Mouse (Mus musculus) spleen, embryonic (tissue): ENCODE results near the gene March1.

Source experiments
- CTCF ChIA-PET: fragments of 350-600 bp; sonication (Branson Sonifier 250); formaldehyde crosslinking; loops from one replicate; lab custom pipeline; 2022; lab: Charles Lee

March1 gene

DNA sequence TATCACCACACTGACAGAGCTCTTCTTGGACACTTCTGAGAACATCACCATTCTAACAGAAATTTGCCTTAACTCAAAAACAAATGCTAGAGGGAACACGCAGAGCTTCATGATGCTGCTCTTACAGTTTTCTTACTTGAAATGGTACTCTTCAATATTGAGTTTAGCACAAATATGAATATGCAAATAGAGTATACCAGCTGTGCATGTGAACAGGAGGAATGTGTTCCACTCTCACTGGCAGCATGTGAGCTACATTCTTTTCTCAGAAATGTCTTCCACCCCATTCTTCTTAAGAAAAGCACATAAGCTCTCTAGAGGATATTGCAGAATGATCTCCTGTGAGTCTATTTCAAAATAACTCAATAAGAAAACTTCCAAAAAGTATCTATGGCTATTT lies 370.0 kb downstream of the March1 start:
- CTCF ChIA-PET: no interaction called here

GRCm38 (mm10) chr8:66022815-66023214 lies 405.1 kb downstream of the March1 start:
- CTCF ChIA-PET: no interaction called here

DNA sequence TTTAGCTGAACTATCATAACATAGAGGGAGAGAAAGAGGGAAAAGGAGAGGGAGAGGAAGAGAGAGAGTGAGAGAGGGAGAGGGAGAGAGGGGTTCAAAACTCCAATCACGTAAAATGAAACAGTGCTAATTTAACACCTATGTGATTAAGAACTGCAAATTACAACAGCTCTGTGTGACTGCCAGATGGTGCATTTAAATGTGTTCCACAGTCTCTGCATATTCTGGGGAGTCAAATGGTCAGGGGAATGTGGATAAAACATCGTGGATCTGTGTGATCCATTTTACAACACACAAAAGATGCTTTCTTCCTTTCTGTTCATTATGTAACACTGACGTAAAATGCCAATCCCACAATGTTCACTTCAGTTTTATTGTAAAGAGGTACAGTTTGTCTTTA lies 416.0 kb downstream of the March1 start:
- CTCF ChIA-PET: no interaction called here

DNA sequence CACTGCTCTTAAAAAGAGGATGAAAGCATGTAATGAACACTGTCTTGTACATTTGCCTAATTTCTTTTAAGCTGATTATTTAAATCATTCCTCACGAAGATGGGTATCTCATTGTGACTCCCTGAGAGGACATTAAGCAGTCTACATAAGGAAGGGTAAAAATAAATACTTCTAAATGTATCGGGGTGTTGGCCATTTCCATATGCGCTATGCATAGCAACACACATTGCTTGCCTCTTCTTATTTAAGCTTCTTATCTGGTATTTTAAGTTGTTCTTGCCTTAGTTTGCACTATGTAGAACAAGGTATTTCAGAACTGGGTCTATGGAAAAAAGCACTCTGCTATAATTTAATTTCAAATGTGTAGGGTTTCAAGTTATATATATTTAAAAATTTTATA lies 416.7 kb downstream of the March1 start:
- CTCF ChIA-PET: no interaction called here

DNA sequence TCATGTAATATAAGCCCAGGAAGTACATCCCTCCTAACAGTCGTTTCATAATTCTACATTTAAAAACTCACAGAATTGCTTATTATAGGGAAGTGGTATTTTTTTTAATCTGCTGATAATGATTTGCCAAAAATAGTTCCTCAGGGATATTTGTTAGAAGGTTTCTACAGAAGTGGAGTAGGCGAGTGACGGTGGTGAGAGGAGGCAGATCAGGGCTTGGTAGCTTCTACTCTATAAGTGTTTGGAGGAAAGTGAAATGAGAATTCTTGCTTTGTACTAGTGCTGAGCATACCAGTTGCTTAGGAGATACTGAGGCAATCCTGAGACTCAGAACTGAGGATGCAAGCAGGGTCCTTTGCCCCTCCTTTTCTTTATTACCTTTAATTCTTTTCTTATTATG lies 476.5 kb downstream of the March1 start:
- CTCF ChIA-PET: no interaction called here

DNA sequence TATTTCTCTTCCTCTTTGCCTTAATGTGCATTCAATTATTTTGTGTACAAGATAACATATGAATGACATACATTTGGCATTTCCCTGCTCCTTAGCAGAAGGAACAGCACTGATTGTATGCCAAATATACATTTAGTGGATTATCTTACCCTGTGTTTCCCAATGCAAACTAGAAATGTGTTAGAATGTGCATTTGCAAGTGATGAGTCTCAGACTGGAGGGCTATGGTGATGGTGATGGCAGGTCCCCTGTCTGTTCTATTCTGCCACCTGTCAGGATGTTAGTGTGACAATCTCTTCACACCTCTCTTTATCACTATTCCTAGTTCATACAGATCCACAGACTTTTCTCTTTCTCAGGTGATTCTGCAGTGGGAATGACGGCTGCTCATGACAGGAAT lies 480.4 kb downstream of the March1 start:
- CTCF ChIA-PET: no interaction called here

GRCm38 (mm10) chr8:66119294-66119693 lies 501.6 kb downstream of the March1 start:
- CTCF ChIA-PET: interaction anchor here (0.8 kb wide), 1 partner anchor 386 kb away, joined by 3 read pairs; no protein-coding TSS in a partner anchor

- CTCF ChIA-PET: no interaction called here
These were observed 541.9 kb downstream of the March1 start for GRCm38 (mm10) chr8:66159648-66160047.

- CTCF ChIA-PET: no interaction called here
These were observed 549.1 kb downstream of the March1 start for GRCm38 (mm10) chr8:66166835-66167234.

DNA sequence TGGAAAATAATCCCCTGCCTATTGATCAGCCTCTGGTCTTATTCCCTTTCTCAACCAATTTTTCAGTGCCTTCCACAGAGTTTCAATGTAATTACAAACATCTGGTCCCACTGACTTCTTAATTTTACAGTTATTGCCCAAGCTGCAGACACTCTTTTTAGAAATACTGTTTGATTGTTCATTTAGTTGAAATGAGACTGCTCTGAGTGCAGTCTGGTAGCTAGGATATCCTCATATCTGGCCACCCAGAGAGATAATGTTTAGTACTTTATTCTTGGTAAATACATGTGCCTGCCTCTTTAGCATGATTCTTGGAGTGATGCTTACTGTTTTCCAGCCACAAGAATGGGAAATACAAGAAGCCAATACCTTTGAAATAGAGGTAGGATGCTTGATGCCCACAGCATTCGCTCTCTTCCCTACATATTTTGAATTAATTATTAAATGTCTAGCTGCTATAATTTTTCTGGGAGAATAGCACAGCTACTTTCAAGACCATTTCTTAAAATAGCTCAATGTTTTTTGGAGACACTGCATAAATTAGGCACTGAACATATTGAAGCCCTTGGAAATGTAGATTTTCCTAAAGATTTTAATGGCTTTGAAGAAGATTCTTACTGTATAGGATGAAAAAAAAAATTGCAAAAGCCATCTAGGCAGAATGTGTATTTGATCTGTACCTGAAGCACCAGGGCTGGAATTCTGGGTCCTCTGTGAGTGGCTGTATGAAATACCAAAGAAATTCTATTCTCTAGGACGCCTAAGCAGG lies 549.9 kb downstream of the March1 start:
- CTCF ChIA-PET: no interaction called here

- CTCF ChIA-PET: no interaction called here
These were observed 561.6 kb downstream of the March1 start for GRCm38 (mm10) chr8:66179336-66179735.

DNA sequence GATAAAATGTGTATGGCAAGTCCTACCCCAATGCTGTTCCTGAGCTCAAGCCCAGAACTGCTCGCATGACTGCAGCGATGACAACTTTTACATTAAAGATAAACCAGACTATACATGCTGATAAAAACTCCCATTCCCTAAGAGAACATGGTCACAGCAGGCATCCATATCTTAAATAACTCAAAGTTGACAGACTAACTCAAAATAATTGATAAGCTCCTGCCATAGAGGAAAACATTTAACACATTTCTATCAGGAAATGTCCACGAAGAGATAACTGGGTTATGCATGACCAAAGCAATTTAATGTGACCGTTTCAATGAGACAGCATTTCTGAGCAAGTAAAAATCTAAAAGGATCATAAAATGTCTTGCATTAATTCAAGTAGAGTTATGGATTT lies 563.6 kb downstream of the March1 start:
- CTCF ChIA-PET: no interaction called here

GRCm38 (mm10) chr8:66182257-66182656 lies 564.6 kb downstream of the March1 start:
- CTCF ChIA-PET: no interaction called here

- CTCF ChIA-PET: no interaction called here
These were observed 565.8 kb downstream of the March1 start for GRCm38 (mm10) chr8:66183454-66183853.

DNA sequence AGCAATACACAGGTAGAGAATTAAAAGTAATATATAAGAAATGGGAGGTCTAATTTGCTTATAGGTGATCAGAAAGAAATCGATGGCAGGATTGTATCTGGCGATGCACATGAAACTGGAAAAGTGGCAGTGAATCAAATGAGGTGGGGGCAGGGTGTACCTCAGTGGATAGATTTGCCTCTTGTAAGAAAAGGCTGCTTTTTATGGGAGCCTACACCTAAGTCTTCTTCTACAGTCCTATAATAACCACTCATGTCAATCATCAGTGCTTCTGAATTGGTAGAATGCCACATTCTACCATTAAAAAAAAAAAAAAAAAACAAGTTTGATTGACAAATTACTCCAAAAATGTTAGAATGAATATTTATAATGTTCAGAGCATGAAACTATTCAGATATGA lies 567.5 kb downstream of the March1 start:
- CTCF ChIA-PET: no interaction called here

DNA sequence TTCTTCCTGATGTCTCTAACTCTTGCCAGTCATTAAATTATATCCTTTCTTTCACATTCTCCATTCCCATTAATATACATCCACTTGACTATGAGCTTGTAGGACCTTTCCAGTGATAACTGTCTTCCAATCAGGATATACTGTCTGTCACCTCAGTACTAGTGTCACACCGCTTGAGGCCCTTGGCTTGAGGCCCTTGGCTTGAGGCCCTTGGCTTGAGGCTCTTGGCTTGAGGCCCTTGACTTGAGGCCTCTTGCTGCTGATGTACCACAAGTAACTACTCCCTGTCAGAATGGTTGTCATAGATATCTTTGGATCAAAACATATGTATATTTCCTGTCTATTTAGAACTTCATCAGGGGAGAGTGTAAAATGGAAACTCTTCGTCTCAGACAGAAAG lies 576.7 kb downstream of the March1 start:
- CTCF ChIA-PET: no interaction called here

- CTCF ChIA-PET: no interaction called here
These were observed 582.5 kb downstream of the March1 start for GRCm38 (mm10) chr8:66200169-66200568.

GRCm38 (mm10) chr8:66203814-66204438 lies 586.2 kb downstream of the March1 start:
- CTCF ChIA-PET: no interaction called here

DNA sequence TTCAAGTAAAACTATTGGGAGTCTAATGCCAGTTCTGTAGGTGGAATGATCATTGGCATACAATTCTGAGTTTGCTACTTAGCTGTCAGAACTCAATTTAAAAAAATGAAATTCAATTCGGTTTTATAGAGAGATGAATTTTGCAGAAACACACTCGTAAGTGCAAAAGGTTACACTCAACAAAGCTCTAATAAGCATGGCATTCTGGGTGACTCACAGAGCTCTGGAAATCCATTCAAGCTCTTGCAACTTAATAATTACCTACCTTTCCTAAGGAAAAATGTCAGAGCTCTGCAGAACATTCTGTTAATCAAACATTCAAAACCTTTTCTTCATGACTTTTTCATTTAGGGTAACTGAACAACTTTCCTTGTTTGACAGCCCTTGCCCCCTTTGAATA lies 591.9 kb downstream of the March1 start:
- CTCF ChIA-PET: no interaction called here

- CTCF ChIA-PET: no interaction called here
These were observed 592.6 kb downstream of the March1 start for GRCm38 (mm10) chr8:66210294-66210693.

DNA sequence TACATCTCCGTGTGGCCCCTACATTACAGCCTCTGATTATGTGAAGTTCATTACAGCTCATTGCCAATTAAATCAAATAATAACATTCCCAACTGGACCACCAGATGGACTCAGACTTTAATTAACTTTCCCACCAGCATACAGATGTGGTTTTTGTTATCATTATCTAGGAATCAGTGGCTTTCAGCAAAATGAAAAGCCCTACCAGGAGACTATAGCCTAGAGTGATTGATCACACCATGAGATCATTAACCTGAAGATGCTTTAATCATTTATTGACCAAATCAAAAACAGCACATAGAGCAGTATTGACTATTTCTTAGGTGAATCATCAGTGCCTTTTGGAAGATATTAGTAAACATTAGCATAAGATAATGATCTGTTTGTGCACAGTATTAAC lies 602.3 kb downstream of the March1 start:
- CTCF ChIA-PET: no interaction called here

DNA sequence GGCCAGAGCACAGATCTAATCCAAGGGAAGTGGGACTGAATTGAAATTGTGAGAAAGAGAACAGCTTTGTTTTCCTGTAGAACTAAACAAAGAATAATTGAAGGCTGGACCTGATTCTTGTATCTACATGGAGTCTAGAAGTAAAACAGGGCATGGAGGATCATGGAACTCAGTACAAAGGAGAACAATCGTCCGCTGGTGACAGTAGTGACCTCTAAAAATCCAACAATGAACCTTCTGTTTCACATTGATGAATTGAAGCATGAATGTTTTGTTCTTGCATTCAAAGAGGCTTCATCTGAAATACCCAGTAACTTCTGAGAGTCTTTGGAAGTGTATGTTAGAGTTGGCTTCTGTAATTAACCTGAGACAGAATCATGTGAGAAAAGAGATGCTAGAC lies 612.2 kb downstream of the March1 start:
- CTCF ChIA-PET: no interaction called here

- CTCF ChIA-PET: no interaction called here
These were observed 651.8 kb downstream of the March1 start for GRCm38 (mm10) chr8:66269546-66269945.
